Mouse (Mus musculus) bone marrow macrophage, adult 2 months (primary cell): ENCODE measurements around the gene Abcc9.

ENCODE experiments used
- CTCF ChIP-seq: IDR thresholded peaks from 2 replicates; pipeline ENCODE4 v1.5.1; 2012; ENCODE audit warnings: low read depth, mild to moderate bottlenecking, low read length, moderate library complexity
- POLR2A ChIP-seq: IDR thresholded peaks from 2 replicates; pipeline ENCODE4 v1.6.1; 2012; ENCODE audit warnings: mild to moderate bottlenecking, low read depth, low read length, borderline replicate concordance

DNA sequence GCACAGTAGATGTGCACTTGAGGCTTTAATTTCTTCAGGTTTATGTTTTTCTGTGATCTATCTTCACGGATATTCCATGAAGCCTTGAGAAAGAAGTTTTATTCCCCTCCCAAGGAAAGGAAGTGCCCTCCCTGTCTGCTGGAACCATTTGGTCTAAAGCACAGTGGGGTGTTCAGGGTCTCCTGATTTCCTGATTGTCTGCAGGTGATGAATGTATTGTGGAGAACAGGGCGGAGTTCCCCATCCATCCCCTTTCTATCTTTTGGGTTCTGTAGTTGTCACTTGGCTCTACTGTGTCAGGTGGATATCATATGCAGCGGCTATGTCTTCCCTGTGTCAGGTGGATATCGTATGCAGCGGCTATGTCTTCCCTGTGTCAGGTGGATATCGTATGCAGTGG is 39.6 kb upstream of the Abcc9 start:
- TF ChIP-seq CTCF, result no peak
- no peak for TF ChIP-seq POLR2A
